In genomic region chr8:62284378-62285110, GRCm38 (mm10) we compare ENCODE assay signal across 7 mouse cellular contexts.
DNase-seq lines count a peak whose midpoint lies in the region; ATAC-seq lines count a peak whose summit lies in the region.

No protein-coding gene starts in this region.

- no peaks in the 10 kb centered on the region for H3K9me3 ChIP-seq in forebrain, embryonic 15.5 days
- no peaks in the 10 kb centered on the region for H3K9me3 ChIP-seq in hindbrain, embryonic 16.5 days (ENCODE audit: control insufficient read depth, low read length)

- no peak overlapping the region for H3K4me3 ChIP-seq in forebrain, embryonic 15.5 days
- H3K4me3 ChIP-seq in hindbrain, embryonic 16.5 days (ENCODE audit: low read length), result no peak overlapping the region

- H3K27ac ChIP-seq in forebrain, embryonic 15.5 days (replicated peaks), result no peak overlapping the region
- H3K27ac ChIP-seq in hindbrain, embryonic 16.5 days (ENCODE audit: low read depth, low read length), result no peak overlapping the region

- no peaks in the 10 kb centered on the region for H3K36me3 ChIP-seq in forebrain, embryonic 15.5 days
- H3K36me3 ChIP-seq in hindbrain, embryonic 16.5 days (ENCODE audit: control insufficient read depth, insufficient read depth, low read length), result no peaks in the 10 kb centered on the region

- no peak overlapping the region for H3K4me2 ChIP-seq in forebrain, embryonic 15.5 days (replicated peaks)
- 0 out of 2 replicates have a peak overlapping the region, but pooled peaks have one; percentile 28 for H3K4me2 ChIP-seq in hindbrain, embryonic 16.5 days (ENCODE audit: low read length)

- ATAC-seq in forebrain, embryonic 15.5 days (replicated peaks), result peak; percentile 70
- ATAC-seq in hindbrain, embryonic 16.5 days, result peak; percentile 94
- ATAC-seq in activated CD4-positive, CD25-positive, alpha-beta regulatory T cell, adult 4 months, result no peak

- no peaks in the 10 kb centered on the region for H3K4me1 ChIP-seq in forebrain, embryonic 15.5 days
- no peaks in the 10 kb centered on the region for H3K4me1 ChIP-seq in hindbrain, embryonic 16.5 days (ENCODE audit: control insufficient read depth, insufficient read depth, low read depth, low read length)

- WGBS in forebrain, embryonic 15.5 days, result 49% methylated on average over 12 of the region's 12 CpGs
- 54% methylated on average over 12 of the region's 12 CpGs for WGBS in hindbrain, embryonic 16.5 days

- H3K27me3 ChIP-seq in forebrain, embryonic 15.5 days, result no peaks in the 10 kb centered on the region
- H3K27me3 ChIP-seq in hindbrain, embryonic 16.5 days (replicated peaks; ENCODE audit: control insufficient read depth, insufficient read depth, low read length), result no peaks in the 10 kb centered on the region

- H3K9ac ChIP-seq in forebrain, embryonic 15.5 days (replicated peaks), result no peak overlapping the region
- H3K9ac ChIP-seq in hindbrain, embryonic 16.5 days (ENCODE audit: low read depth, low read length), result no peak overlapping the region

- intact Hi-C loops in left cerebral cortex, postnatal 36 days (cut with DNase I), result no loop called here

- DNase-seq in embryo, embryonic 11 days, result peak; percentile 68
- DNase-seq in mesoderm, embryonic 11.5 days (ENCODE audit: low read depth, low spot score), result peak; percentile 57
- DNase-seq in yolk sac, embryonic 10.5 days (ENCODE audit: low spot score), result peak; percentile 7
- no peak for DNase-seq in left cerebral cortex, postnatal 36 days (ENCODE audit: low spot score in 2 of 2)

Comparison
In these comparisons a context has a peak if more than half of its experiments do, and no peak if none do; other contexts are left out.
1. DNase-seq: peak in embryo, embryonic 11 days (single experiment), mesoderm, embryonic 11.5 days (single experiment) and yolk sac, embryonic 10.5 days (single experiment); none in left cerebral cortex, postnatal 36 days (0 of 2).